Mouse (Mus musculus): ENCODE results near the gene Pou2f1.

DNA sequence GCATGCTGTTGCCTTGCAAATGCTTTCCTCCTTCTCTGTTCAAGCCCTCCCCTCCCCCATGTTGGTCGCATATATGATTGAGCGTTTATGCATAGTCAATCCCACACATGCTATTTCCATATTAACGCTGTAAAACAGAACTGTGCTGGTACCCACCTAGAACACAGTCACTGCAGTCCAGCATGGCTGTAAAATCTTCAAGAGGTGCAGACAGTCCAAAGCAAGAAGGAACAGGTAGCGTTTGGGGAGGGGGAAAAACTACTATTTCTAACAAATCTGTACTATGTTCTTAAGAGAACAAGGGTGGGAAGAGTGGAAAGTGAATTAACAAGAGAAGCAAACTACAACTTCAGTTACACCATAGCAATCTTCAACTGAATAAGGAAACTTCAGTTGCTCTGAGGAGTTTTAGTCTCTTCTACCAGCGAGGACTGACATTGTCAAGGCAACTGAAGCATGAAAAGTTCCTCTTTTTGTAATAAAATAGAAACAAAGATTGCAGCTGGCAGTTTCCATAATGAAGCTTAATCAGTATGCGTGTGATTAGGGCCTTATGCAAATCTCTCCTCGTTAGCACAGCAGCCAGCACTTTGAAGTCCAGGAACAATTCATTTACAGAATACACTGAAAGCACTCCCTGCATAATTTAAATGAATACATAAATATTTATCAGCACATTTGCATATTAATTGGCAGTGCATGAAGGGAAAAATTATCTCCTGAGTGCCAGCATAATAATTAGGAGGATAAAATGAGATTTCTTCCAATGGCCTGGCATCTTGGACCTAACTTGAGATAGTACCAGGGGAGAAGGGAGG is 67.6 kb downstream of the Pou2f1 start:
- TF ChIP-seq CTCF (IDR thresholded peaks at IDR 0.05; ENCODE audit: low read depth, low read length) (no peak), POLR2A (IDR thresholded peaks at IDR 0.05; ENCODE audit: extremely low read depth, insufficient read depth, low read length) (no peak)

All from liver, adult 2 months (tissue).